Mouse (Mus musculus) brain, embryonic 14.5 days (tissue): Measurements from ENCODE around the gene Sema4f.

Experiments used
- CTCF ChIP-seq: fragments of 200-500 bp; IDR thresholded peaks from 2 replicates; pipeline ENCODE4 v1.5.1; 2012; ENCODE audit warnings: inconsistent platforms, mild to moderate bottlenecking, moderate library complexity, borderline replicate concordance; ENCODE audit not compliant: insufficient read depth, insufficient read length; ENCODE audit errors: extremely low read depth
- POLR2A ChIP-seq: fragments of 200-500 bp; IDR thresholded peaks from 2 replicates; pipeline ENCODE4 v1.6.1; 2012; ENCODE audit warnings: mild to moderate bottlenecking, inconsistent platforms, borderline replicate concordance; ENCODE audit not compliant: poor library complexity, insufficient read depth, insufficient read length, severe bottlenecking; ENCODE audit errors: extremely low read depth

DNA sequence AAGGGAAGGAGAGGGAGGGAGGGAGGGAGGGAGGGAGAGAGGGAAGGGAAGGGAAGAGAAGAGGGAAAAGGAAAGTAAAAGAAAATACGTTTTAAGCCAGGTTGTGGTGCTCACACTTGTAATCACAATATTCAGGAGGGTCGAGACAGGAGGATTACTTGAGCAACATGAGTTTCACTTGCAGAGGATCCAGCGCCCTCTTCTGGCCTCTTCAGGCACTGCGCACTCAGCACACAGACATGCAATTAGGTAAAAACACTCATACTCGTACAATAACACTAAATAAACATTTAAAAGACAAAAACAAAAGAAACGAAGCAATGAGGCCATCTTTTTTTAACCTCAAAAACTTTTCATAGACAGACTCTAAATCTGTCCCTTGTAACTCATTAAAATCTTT lies 6.2 kb upstream of the Sema4f start:
- TF ChIP-seq CTCF = peak; percentile 57
- TF ChIP-seq POLR2A = no peak
